Mouse (Mus musculus): ENCODE data around the gene Cdc34b.

DNA sequence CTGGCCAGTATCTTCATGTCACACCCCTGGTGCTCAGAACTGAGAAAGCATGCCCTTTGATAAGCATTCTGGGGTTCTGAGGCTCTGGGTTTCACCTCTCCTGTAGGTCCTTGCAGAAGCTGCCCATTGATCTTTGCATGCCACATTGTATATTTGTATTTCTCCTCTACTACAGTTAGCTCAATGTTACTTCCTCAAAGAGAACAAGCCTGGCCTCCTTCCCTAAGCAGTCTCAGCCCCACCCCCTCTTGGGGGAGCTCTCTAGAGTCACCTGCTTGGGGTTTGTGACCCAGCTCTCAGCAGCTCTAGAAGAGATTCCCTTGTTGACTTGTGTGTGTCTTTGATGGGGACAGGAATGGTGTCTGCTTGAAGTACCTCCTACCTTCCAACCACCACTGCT lies 50.1 kb downstream of the Cdc34b start:
- TF ChIP-seq CTCF (IDR thresholded peaks at IDR 0.05; ENCODE audit: low read depth) (no peak), EP300 (IDR thresholded peaks at IDR 0.05; ENCODE audit: low read depth) (no peak)
